Mouse (Mus musculus) cortical plate, adult 2 months (tissue): Measurements from ENCODE around the gene Clip2. TPM values are rescaled to one million over a fixed set of nuclear protein-coding genes. Genes with fewer than 3 reads are reported as not detected.
A peak's percentile ranks its signal among the peaks of the same experiment; 100 is the strongest.
"Not testable (repeated sequence)": the region's sequence is repeated elsewhere in the genome, so short reads cannot be mapped to it uniquely, and the experiment has no call there.

ENCODE experiments used
- H3K27ac ChIP-seq: fragments of 200-500 bp; 2 replicates; pipeline ENCODE4 v1.5.1; 2012; ENCODE audit warnings: low read length, control low read depth, inconsistent platforms; ENCODE audit not compliant: insufficient read depth
- H3K4me1 ChIP-seq: fragments of 200-500 bp; 2 replicates; pipeline ENCODE4 v1.6.1; 2011; ENCODE audit warnings: low read length; ENCODE audit not compliant: control insufficient read depth, insufficient read depth
- H3K4me3 ChIP-seq: fragments of 200-500 bp; 2 replicates; pipeline ENCODE4 v1.5.1; 2011; ENCODE audit warnings: mild to moderate bottlenecking, low read length, control low read depth; ENCODE audit not compliant: insufficient read depth
- CTCF ChIP-seq: fragments of 200-500 bp; IDR thresholded peaks from 2 replicates; pipeline ENCODE4 v1.5.1; 2011; ENCODE audit warnings: mild to moderate bottlenecking, control low read depth, low read length; ENCODE audit not compliant: insufficient read depth; ENCODE audit errors: extremely low read depth
- POLR2A ChIP-seq: fragments of 200-500 bp; IDR thresholded peaks from 2 replicates; pipeline ENCODE4 v1.6.1; 2011; ENCODE audit warnings: mild to moderate bottlenecking, low read length, control low read depth; ENCODE audit not compliant: insufficient read depth; ENCODE audit errors: extremely low read depth
- polyA plus RNA-seq: library from polyadenylated mRNA; depleted of rRNA; stranded (reverse); fragments of >200 nt; gene quantifications from 2 replicates; pipeline ENCODE4 v1.2.3, GENCODE M21; 2012

The Clip2 gene
- polyA plus RNA-seq, 1 experiment: 74.1 TPM

- TF ChIP-seq POLR2A: no peak
- no peak for TF ChIP-seq CTCF
- Histone ChIP-seq H3K4me1 (no peaks in the 10 kb centered on the region), H3K4me3 (peak overlapping the region; percentile 98), H3K27ac (peak overlapping the region; percentile 55; the same call in 1 of the 2 replicates)
These were observed 96.3 kb downstream of the Clip2 start for GRCm38 (mm10) chr5:134455914-134456423.

DNA sequence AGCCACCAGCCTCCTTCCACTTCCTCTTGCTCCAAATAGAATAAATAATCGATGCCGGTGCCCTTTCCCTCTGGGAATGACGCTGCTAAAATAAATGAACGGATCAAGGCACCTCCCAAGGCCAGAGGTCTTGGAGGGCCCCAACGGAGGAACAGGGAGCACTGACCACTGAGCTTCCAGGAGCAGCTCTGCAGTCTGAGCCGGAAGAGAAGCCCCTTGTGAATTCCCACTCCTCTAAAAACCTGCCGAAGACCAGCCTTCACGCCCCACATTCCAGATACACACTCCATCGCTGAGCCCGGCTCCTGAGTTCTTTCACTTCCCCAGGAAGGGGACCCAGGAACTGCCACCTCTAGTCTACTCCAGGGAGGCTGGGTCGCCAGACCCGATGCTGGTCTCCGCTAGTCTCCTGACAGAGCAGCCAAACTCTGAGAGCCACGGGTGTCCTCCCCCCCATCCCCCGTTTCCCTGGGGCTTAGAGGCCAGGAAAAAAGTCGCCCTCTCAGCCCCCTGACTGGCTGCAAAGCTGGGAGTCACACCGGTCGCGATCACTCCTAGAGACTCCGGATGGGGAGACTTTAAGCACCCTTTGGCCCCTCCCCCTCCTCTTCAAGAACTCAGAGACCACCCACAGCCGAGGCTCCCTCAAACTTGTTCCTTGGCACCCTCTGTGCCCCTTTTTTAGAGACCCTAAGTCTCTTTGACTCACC, 96.9 kb downstream of the Clip2 start:
- H3K27ac ChIP-seq: 0 out of 2 replicates have a peak overlapping the region, but pooled peaks have one; percentile 1
- no peak for TF ChIP-seq POLR2A
- TF ChIP-seq CTCF: no peak
- H3K4me1 ChIP-seq: no peaks in the 10 kb centered on the region
- H3K4me3 ChIP-seq: peak overlapping the region; percentile 98

DNA sequence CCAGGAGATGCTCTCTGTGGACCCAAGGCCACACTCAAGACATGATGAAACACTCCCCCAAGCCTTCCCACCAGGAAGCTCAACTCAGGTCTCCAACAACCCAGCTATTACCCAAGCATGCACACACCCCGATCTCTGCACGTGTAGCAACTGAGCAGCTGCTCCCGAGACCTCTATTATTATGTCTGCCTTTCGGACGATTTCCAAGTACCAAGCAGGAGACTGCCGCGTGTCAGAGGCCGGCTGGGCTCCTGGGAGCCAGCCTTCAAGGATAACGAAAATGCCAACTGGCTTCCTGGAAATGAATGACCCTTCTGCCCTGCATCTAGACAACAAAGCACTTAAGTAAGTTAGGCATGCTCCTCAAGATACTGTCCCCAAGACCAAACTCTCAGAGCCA, 97.8 kb downstream of the Clip2 start:
- no peak overlapping the region for H3K27ac ChIP-seq
- no peaks in the 10 kb centered on the region for H3K4me1 ChIP-seq
- peak overlapping the region; percentile 98 for H3K4me3 ChIP-seq
- TF ChIP-seq POLR2A (no peak), CTCF (no peak)

- no peak for TF ChIP-seq CTCF
- TF ChIP-seq POLR2A: no peak
- no peaks in the 10 kb centered on the region for H3K4me1 ChIP-seq
- no peak overlapping the region for H3K4me3 ChIP-seq
- no peak overlapping the region for H3K27ac ChIP-seq
These were observed 98.7 kb downstream of the Clip2 start for GRCm38 (mm10) chr5:134453577-134453976.

DNA sequence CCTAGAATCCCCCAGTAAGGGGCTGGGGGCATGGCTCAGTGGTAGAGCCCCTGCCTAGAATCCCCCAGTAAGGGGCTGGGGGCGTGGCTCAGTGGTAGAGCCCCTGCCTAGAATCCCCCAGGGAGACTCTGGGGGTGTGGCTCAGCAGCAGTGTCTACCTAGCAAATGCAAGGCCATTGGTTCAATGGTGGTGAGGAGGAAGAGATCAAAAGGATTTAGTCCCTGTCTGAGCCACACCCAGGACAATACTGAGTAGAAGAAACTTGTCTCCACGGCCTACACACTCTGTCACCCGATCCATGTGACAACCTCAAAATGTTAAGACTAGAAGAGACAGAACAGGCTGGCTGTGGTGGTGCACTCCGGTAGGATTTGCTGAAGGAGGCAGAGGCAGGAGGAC, 105.5 kb downstream of the Clip2 start:
- not testable (repeated sequence) for H3K4me1 ChIP-seq, H3K4me3 ChIP-seq, H3K27ac ChIP-seq

- Histone ChIP-seq H3K4me3 (no peak overlapping the region), H3K27ac (no peak overlapping the region), H3K4me1 (peaks cover 4% of the 10 kb centered on the region; the same call in 1 of the 2 replicates)
- TF ChIP-seq POLR2A: no peak
- TF ChIP-seq CTCF: no peak
These were observed 106.3 kb downstream of the Clip2 start for GRCm38 (mm10) chr5:134445895-134446294.

DNA sequence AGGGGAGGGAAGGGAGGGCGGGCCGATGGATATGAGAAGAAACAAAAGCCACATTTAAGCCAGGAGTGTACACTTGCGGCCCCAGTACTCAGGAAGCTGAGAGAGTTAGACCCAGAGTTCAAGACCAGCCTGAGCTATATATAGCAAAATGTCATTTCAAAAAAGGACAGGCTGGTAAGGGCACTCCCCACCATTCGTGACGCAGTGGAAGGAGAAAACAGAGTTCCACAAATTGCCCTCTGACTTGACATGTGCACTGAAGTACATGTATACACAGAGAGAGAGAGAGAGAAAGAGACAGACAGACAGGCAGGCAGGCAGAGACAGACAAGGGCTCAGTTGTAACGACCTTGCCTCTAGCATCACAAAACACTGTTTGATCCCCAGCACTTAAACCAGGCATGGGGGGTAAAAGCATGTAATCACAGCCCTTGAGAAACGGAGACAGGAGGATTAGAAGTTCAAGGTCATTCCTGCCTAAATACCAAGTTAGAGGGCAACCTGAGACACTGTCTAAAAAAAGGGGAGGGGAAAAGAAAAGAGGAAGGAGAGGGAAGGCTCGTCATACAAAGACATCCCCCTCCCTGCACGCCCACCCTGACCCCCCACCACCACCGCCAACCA, 106.9 kb downstream of the Clip2 start:
- TF ChIP-seq CTCF (no peak), POLR2A (no peak)
- H3K4me1 ChIP-seq: peaks cover 6% of the 10 kb centered on the region; the same call in 1 of the 2 replicates
- no peak overlapping the region for H3K4me3 ChIP-seq
- no peak overlapping the region for H3K27ac ChIP-seq

- H3K4me3 ChIP-seq: no peak overlapping the region
- no peak for TF ChIP-seq POLR2A
- TF ChIP-seq CTCF: no peak
- H3K27ac ChIP-seq: no peak overlapping the region
- peaks cover 6% of the 10 kb centered on the region; the same call in 1 of the 2 replicates for H3K4me1 ChIP-seq
These were observed 107.8 kb downstream of the Clip2 start for GRCm38 (mm10) chr5:134444473-134444872.

- TF ChIP-seq POLR2A: no peak
- no peak for TF ChIP-seq CTCF
- no peak overlapping the region for H3K27ac ChIP-seq
- peaks cover 6% of the 10 kb centered on the region for H3K4me1 ChIP-seq
- no peak overlapping the region for H3K4me3 ChIP-seq
These were observed 110.2 kb downstream of the Clip2 start for GRCm38 (mm10) chr5:134442066-134442465.

- TF ChIP-seq CTCF: no peak
- TF ChIP-seq POLR2A: no peak
- Histone ChIP-seq H3K4me3 (no peak overlapping the region), H3K4me1 (peaks cover 6% of the 10 kb centered on the region), H3K27ac (no peak overlapping the region)
These were observed 111.1 kb downstream of the Clip2 start for GRCm38 (mm10) chr5:134441105-134441504.
